Mouse (Mus musculus): ENCODE results near the gene Dst.
A peak's percentile ranks its signal among the peaks of the same experiment; 100 is the strongest.

Dst gene

GRCm38 (mm10) chr1:33931791-33932190, 23.8 kb downstream of the Dst start:
- no peak for DNase-seq

- no peak for DNase-seq
Observed at GRCm38 (mm10) chr1:33932196-33932595, 24.2 kb downstream of the Dst start.

- no peak for DNase-seq
Observed at GRCm38 (mm10) chr1:33932845-33933499, 24.9 kb downstream of the Dst start.

GRCm38 (mm10) chr1:33935946-33936345, 27.9 kb downstream of the Dst start:
- DNase-seq = no peak

DNA sequence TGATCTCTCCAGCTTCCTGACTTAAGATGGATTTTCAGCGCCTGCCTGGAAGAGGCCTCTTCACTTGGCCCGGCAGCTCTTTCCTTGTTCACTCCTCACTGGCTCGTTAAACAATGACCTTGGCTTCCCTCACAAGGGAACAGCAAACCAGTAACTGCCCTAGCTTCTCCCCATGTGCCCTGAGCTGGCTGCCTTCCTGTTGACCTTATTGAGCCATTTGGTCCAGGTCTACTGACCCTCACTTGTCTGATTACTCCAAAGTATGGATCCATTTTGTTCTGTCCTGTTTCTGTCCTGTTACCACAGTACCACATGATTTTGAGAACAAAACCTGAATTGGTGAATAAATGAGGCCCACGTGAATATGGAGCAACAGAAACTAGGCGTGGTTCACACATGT, 31.8 kb downstream of the Dst start:
- DNase-seq = no peak

GRCm38 (mm10) chr1:33940364-33940928, 32.4 kb downstream of the Dst start:
- DNase-seq = no peak

GRCm38 (mm10) chr1:33942638-33943037, 34.6 kb downstream of the Dst start:
- DNase-seq = no peak

GRCm38 (mm10) chr1:33943943-33944342, 35.9 kb downstream of the Dst start:
- DNase-seq = no peak

- peak; percentile 58 to 60 for DNase-seq
Observed at GRCm38 (mm10) chr1:33944977-33945750, 37.1 kb downstream of the Dst start.

- no peak for DNase-seq
Observed at GRCm38 (mm10) chr1:33945756-33946155, 37.7 kb downstream of the Dst start.

DNA sequence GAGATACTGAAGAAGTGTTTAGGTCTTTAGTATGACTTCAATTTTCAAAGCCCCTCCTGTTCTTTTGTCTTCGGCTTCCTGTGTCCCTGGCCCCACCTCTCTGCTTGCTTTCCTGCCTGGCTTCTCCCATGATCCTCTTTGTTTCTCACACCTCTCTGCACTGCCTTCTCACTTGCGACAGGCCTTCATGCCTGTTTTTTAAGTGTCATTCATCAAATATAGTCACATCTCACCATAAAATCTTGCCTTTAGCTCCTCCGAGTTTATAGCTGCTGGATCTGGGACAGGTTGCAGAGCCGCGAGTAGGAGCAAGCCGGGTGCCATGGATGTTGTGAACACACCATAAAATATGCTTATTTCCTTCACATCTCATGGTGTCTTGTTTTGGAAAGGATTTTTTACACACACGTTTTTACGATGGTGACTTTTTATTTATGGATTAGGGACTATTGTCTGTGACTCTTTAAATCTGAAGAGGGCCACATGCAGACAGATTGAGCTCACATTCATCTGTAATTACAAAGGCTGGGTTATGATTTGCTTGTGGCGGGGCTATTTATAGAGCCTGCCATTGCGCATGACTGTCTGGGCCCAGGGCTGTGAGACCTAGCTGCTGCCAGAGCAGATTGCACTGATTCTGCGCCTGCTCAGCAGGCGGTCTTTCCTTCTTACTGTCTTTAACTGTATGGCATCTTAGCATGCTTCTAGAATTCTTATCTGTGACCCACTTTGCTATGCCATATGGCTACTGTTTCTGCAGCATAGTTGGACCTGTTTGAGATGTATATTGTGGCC, 38.8 kb downstream of the Dst start:
- DNase-seq = no peak

DNA sequence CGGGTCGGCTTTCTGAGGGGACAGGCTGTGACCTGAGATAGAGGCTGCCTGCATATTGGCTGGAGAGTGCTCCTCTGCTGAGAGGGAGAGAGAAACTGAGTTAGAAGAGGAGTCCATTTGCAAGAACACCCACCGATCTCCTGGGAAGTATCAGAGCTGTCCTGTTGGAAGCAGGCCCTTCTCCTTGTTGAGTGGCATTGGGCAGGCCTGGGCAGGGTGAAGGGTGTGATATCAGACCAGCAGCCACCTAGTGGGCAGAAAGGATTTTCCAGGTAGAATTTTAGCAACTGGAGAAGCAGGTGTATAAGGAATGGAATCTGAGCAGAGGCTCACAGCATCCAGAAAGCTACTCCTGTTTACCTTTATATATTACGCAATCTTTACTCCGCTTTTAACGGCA, 39.8 kb downstream of the Dst start:
- DNase-seq = no peak

DNA sequence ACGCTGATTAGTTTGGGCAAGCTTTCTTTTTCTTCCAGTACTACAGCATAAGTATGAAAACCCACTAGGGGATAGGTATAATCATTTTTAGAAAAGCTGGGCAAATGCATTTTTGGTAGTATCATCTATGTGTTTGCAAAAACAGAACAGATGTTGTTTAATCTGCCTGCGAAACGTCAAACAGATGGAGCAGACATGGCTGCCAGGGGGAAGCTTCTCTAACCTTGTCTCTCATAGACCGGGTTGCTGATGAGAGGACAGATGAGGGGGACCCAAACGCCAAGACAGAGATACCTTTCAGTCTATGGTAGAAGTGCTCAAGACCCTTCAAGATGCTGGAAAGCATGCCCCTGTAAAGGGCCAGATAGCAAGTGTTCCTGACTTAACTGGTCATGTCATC, 40.5 kb downstream of the Dst start:
- no peak for DNase-seq

DNA sequence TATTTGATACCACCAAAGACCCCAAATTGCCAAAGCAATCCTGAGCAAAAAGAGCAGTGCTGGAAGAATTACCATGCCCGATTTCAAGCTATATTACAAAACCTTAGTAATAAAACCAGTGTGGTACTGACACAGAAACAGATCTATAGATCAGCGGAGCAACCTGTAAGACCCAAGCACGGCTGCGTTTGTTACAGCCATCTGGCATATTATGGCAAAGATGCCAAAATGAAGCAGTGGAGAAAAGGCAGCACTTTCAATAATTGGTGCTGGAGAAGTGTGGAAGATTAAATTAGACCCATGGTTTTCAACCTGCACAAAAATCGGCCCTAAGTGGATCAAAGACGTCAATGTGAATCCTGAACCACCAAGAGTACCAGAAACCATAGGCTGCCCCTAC, 47.6 kb downstream of the Dst start:
- DNase-seq = no peak

GRCm38 (mm10) chr1:33960439-33960838, 52.4 kb downstream of the Dst start:
- no peak for DNase-seq

GRCm38 (mm10) chr1:33964643-33965042, 56.6 kb downstream of the Dst start:
- DNase-seq = peak in 1 of 2 experiments; percentile 36

- no peak for DNase-seq
Observed at GRCm38 (mm10) chr1:33965824-33966223, 57.8 kb downstream of the Dst start.

DNA sequence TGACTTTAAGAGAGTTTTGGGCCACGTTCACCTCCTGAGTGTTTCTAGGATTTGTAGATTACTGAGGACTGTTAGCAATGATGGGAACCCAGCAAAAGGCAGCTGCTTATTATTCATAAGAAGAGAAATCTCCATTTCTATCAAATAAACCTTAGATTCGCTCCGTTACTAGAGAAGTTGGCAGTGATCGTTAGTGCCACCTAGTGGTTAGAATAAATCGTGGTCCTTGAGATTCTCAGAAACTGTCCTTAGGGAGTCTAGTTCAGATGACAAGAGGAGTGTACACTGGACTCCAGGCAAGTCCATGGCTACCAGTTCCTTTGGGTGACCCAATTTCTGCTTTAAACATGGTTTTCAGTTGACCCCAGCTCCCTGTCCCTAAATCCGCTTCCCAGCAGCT, 58.3 kb downstream of the Dst start:
- no peak for DNase-seq

DNA sequence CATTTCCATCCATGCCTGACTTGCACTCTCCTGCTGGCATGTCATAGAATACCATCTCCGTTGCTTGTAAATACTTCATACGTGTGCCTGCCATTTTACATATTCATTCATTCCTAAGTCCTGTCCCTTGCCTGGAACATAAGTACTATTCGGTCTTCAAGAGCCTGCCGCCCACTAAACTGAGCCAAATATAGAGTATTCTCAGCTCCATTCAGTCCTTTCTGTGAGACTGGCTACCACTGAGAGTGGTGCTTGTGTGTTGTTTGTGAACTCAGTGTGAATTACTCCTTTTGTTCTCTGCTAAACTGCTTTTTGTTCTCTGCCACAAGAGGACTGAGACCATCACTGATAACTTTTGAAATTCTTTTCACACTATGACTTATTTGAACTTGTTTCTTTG, 59.2 kb downstream of the Dst start:
- DNase-seq = no peak

- no peak for DNase-seq
Observed at GRCm38 (mm10) chr1:33969910-33970309, 61.9 kb downstream of the Dst start.

- no peak for DNase-seq
Observed at GRCm38 (mm10) chr1:33974401-33974800, 66.4 kb downstream of the Dst start.

GRCm38 (mm10) chr1:33975333-33975732, 67.3 kb downstream of the Dst start:
- no peak for DNase-seq

DNA sequence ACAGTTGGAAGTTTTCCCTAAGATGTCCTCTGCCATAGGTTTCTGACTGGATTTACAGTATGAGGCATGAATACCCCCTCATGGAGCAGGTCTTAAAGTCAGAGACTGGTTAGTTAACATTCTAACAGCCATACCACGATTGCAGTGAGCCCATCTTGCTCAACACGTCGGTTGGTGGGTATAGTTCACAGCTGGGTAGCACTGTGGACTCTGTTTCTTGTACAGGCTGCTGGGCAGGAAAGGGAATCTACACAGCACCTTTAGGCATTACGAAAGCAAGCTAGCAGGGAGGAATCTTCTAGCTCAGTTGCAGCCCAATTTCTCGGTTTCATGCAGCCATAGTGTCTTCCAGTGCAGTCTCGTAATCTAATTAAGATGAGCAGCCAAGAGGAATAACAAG, 69.8 kb downstream of the Dst start:
- no peak for DNase-seq

Data from lung, postnatal 4 days (tissue).